Mouse (Mus musculus): ENCODE measurements around the gene Glb1l. TPM values are rescaled to one million over a fixed set of nuclear protein-coding genes. Genes with fewer than 3 reads are reported as not detected.

The Glb1l gene
- polyA plus RNA-seq, 1 experiment from 2014 or later: 20.3 TPM

- Histone ChIP-seq H3K4me3 (no peak overlapping the region), H3K27me3 (no peaks in the 10 kb centered on the region), H3K4me1 (replicated peaks) (no peaks in the 10 kb centered on the region), H3K9me3 (no peaks in the 10 kb centered on the region), H3K36me3 (no peaks in the 10 kb centered on the region), H3K4me2 (no peak overlapping the region), H3K27ac (replicated peaks) (no peak overlapping the region), H3K9ac (no peak overlapping the region)
- WGBS: 69% methylated on average over 5 of the region's 5 CpGs
- no peak for ATAC-seq (ENCODE audit: low FRiP score, low read depth)
Measured at GRCm38 (mm10) chr1:75159540-75160255, 50.9 kb downstream of the Glb1l start.

GRCm38 (mm10) chr1:75158990-75159389, 51.6 kb downstream of the Glb1l start:
- no peaks in the 10 kb centered on the region for H3K27me3 ChIP-seq
- ATAC-seq (ENCODE audit: low FRiP score, low read depth): no peak
- H3K4me1 ChIP-seq (replicated peaks): no peaks in the 10 kb centered on the region
- no peak overlapping the region for H3K9ac ChIP-seq
- H3K4me2 ChIP-seq: no peak overlapping the region
- no peak overlapping the region for H3K4me3 ChIP-seq
- no peak overlapping the region for H3K27ac ChIP-seq (replicated peaks)
- H3K9me3 ChIP-seq: no peaks in the 10 kb centered on the region
- no peaks in the 10 kb centered on the region for H3K36me3 ChIP-seq

DNA sequence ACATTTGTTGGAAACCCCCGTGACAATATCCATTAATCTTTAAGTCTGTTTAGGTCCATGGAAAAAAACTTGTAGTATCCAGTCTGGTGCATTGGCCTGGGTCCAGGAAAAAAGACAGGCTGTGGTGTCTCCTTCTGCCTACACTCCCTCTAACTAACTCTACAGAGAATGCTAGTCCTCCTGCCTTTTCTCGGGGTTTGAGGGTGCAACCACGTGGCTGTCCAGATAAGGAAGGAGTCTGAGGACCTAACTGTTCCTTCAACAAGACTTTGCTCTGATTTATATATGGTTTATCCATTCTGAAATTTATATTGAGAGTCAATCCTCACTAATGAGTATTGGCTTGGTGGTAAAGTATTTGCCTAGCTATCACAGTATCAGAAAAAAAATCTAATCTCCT, 54.8 kb downstream of the Glb1l start:
- Histone ChIP-seq H3K4me2 (no peak overlapping the region), H3K27me3 (no peaks in the 10 kb centered on the region), H3K27ac (replicated peaks) (no peak overlapping the region), H3K36me3 (no peaks in the 10 kb centered on the region), H3K4me1 (replicated peaks) (no peaks in the 10 kb centered on the region), H3K9me3 (no peaks in the 10 kb centered on the region), H3K4me3 (no peak overlapping the region), H3K9ac (no peak overlapping the region)
- WGBS: 68% methylated on average over 3 of the region's 3 CpGs
- no peak for ATAC-seq (ENCODE audit: low FRiP score, low read depth)

GRCm38 (mm10) chr1:75148727-75149126, 61.9 kb downstream of the Glb1l start:
- Histone ChIP-seq H3K4me2 (no peak overlapping the region), H3K27me3 (no peaks in the 10 kb centered on the region), H3K4me3 (no peak overlapping the region), H3K4me1 (replicated peaks) (peaks cover 12% of the 10 kb centered on the region), H3K36me3 (peaks cover 42% of the 10 kb centered on the region), H3K9me3 (no peaks in the 10 kb centered on the region), H3K9ac (no peak overlapping the region), H3K27ac (replicated peaks) (no peak overlapping the region)
- ATAC-seq (ENCODE audit: low FRiP score, low read depth): no peak
- WGBS: 92% methylated on average over 4 of the region's 4 CpGs

Small RNAs within 50 kb of the gene (microRNA-seq; reads per million reads assigned to microRNA genes)
- gene Gm27943: not detected

Other genes starting within 250 kb of the Glb1l start
- gene Nhej1, start 85.6 kb downstream of the Glb1l start, polyA plus RNA-seq (2015; fragmentation: Nextera tagmentation; extraction: Ambion mirVana): 6.8 and 6.9 TPM in 2 replicates
- not detected in 2 replicates for gene Slc23a3, start 76.9 kb downstream of the Glb1l start, polyA plus RNA-seq (2015; fragmentation: Nextera tagmentation; extraction: Ambion mirVana)
- 48.2 and 52.3 TPM in 2 replicates for gene Cnppd1, start 68.1 kb downstream of the Glb1l start, polyA plus RNA-seq (2015; fragmentation: Nextera tagmentation; extraction: Ambion mirVana)
- 134 and 146 TPM in 2 replicates for gene Retreg2, start 68.0 kb downstream of the Glb1l start, polyA plus RNA-seq (2015; fragmentation: Nextera tagmentation; extraction: Ambion mirVana)
- 40.1 and 40.2 TPM in 2 replicates for gene Zfand2b, start 42.2 kb downstream of the Glb1l start, polyA plus RNA-seq (2015; fragmentation: Nextera tagmentation; extraction: Ambion mirVana)
- 45.1 and 48.4 TPM in 2 replicates for gene Abcb6, start 30.4 kb downstream of the Glb1l start, polyA plus RNA-seq (2015; fragmentation: Nextera tagmentation; extraction: Ambion mirVana)
- 23.2 and 24.2 TPM in 2 replicates for gene Ankzf1, start 18.7 kb downstream of the Glb1l start, polyA plus RNA-seq (2015; fragmentation: Nextera tagmentation; extraction: Ambion mirVana)
- gene Atg9a, start 18.6 kb downstream of the Glb1l start, polyA plus RNA-seq (2015; fragmentation: Nextera tagmentation; extraction: Ambion mirVana): 57.5 and 66.3 TPM in 2 replicates
- gene Stk16, start within 50 bp of the Glb1l start, polyA plus RNA-seq (2015; fragmentation: Nextera tagmentation; extraction: Ambion mirVana): 146 and 147 TPM in 2 replicates
- 26.8 and 28.1 TPM in 2 replicates for gene Tuba4a, start 9.1 kb upstream of the Glb1l start, polyA plus RNA-seq (2015; fragmentation: Nextera tagmentation; extraction: Ambion mirVana)
- gene A630095N17Rik, start 21.3 kb upstream of the Glb1l start, polyA plus RNA-seq (2015; fragmentation: Nextera tagmentation; extraction: Ambion mirVana): not detected in 2 replicates
- 72.5 and 85.0 TPM in 2 replicates for gene Dnajb2, start 25.6 kb upstream of the Glb1l start, polyA plus RNA-seq (2015; fragmentation: Nextera tagmentation; extraction: Ambion mirVana)
- 30.4 and 33.5 TPM in 2 replicates for gene Ptprn, start 53.7 kb upstream of the Glb1l start, polyA plus RNA-seq (2015; fragmentation: Nextera tagmentation; extraction: Ambion mirVana)
- 203 and 214 TPM in 2 replicates for gene Resp18, start 67.6 kb upstream of the Glb1l start, polyA plus RNA-seq (2015; fragmentation: Nextera tagmentation; extraction: Ambion mirVana)
- 140 and 145 TPM in 2 replicates for gene Dnpep, start 107.2 kb upstream of the Glb1l start, polyA plus RNA-seq (2015; fragmentation: Nextera tagmentation; extraction: Ambion mirVana)
- 1.1 and 1.7 TPM in 2 replicates for gene Des, start 149.5 kb upstream of the Glb1l start, polyA plus RNA-seq (2015; fragmentation: Nextera tagmentation; extraction: Ambion mirVana)
- 22.4 and 25.0 TPM in 2 replicates for gene Speg, start 164.5 kb upstream of the Glb1l start, polyA plus RNA-seq (2015; fragmentation: Nextera tagmentation; extraction: Ambion mirVana)
- 73.8 and 79.0 TPM in 2 replicates for gene Gmppa, start 225.1 kb upstream of the Glb1l start, polyA plus RNA-seq (2015; fragmentation: Nextera tagmentation; extraction: Ambion mirVana)
- gene Asic4, start 239.6 kb upstream of the Glb1l start, polyA plus RNA-seq (2015; fragmentation: Nextera tagmentation; extraction: Ambion mirVana): 21.2 and 22.8 TPM in 2 replicates

Data from hindbrain, embryonic 15.5 days (tissue).